Mouse (Mus musculus) heart, postnatal 14 days (tissue): ENCODE results near the gene Tmem218. TPM values are rescaled to one million over a fixed set of nuclear protein-coding genes. Genes with fewer than 3 reads are reported as not detected.

Experiments
- DNase-seq, 2 experiments: peaks; one replicate each; pipeline ENCODE4 v3.0.0; 2021 to 2022
- intact Hi-C: fragments of 180-260 bp; cut with DNase I; formaldehyde crosslinking; loops from one replicate; pipeline ENCODE4 v1.15.1; 2025
- long read RNA-seq, 2 experiments: library from polyadenylated mRNA; stranded (forward); transcript quantifications; one replicate each; pipeline ENCODE4 v2.0.0; 2021
- total RNA-seq, 2 experiments: library from RNA; stranded (reverse); gene quantifications; 2 replicates each; pipeline ENCODE4 v1.2.3; 2021

Tmem218 gene
- 1 to 10 TPM; 6.4 to 6.5 TPM for total RNA-seq
- long read RNA-seq, experiment 1, transcript Tmem218-201 (4 exons, 2,619 nt), result major isoform, 15 of 21 reads
- long read RNA-seq, experiment 1, partial matches to known transcripts, result 0 of 21 reads
- long read RNA-seq, experiment 1, other reads (novel, unspliced or antisense), result 6 of 21 reads
- long read RNA-seq, experiment 2, transcript Tmem218-201 (4 exons, 2,619 nt), result major isoform, 13 of 20 reads
- long read RNA-seq, experiment 2, partial matches to known transcripts, result 4 of 20 reads
- long read RNA-seq, experiment 2, other reads (novel, unspliced or antisense), result 3 of 20 reads

DNA sequence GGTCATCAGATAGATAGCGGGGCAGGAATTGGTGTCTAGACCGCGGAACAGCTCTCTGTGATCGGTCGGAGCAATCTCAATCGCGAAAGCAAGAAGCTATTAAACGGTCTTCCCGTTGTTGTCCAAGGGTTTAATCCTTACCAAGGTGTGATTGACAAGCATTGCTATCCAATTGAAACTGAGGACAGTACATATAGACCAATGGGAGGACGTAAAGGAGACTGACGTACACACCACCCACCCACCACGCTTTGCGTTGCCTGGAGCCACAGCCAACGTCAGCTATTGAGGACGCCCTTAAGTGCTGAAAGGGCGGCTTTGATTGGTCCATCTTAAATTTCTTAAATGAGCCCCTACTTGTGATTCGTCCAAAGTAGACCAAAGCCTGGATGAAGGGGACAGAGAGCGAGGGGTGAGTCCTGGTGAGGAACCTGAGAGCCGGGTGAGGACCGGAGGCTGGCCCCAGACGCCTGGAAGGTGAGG lies at the start of gene Tmem218:
Gene Tmem218 (plus strand): TSS at position 295 of the 483 bp plus-strand sequence.
- DNase-seq, result peak; percentile 86 to 92
- intact Hi-C loops, result no loop called here

DNA sequence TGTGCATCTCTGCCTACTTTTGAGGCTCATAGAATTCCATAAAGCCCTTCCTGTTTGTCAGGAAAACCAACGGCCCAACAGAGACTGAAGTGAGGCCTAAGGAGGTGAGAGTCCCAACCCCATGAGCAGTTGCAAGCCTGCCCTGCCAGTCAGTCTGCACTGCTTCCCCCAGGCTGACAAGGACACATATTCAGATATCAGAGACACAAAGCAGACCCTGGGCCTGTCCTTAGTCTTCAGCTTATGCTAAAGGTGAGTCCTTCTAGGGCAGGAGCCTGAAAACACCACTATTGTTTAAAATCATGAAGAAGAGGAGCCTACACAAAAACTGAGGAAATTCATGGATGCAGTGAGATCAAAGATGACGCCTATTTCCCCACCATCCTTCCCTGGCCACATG lies 47.3 kb upstream of the Tmem218 start:
- no peak for DNase-seq
- intact Hi-C loops, result no loop called here

DNA sequence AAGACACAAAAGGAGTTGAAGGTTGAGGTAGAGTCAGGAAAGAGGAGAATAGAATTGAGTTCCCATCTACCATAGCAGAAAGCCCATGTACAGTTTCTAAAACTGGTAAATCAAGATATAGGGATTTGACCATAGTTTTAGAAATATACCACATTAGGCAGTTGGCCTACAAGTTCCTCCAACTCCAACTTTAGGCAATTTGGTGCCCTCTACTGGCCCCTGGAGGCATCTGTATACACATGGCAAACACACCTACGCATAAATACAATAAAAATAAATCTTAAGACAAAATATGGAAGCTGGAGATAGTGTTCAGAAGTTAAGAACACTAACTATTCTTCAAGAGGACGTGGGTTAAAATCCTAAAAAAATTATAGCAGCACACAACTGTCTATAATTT lies 41.1 kb upstream of the Tmem218 start:
- intact Hi-C loops, result no loop called here
- no peak for DNase-seq

- intact Hi-C loops, result no loop called here
- no peak for DNase-seq
Observed at GRCm38 (mm10) chr9:37173376-37173775, 34.6 kb upstream of the Tmem218 start.

- DNase-seq, result peak in 1 of 2 experiments; percentile 19
- intact Hi-C loops, result loop anchor here (5.0 kb wide), 1 partner anchor 151 kb away; no protein-coding TSS in a partner anchor
Observed at GRCm38 (mm10) chr9:37176002-37176401, 32.0 kb upstream of the Tmem218 start.

GRCm38 (mm10) chr9:37177107-37177506 lies 30.9 kb upstream of the Tmem218 start:
- peak; percentile 52 to 68 for DNase-seq
- intact Hi-C loops, result loop anchor here (1.0 to 5.0 kb wide), 2 partner anchors 53 to 150 kb away; no protein-coding TSS in a partner anchor

- intact Hi-C loops, result loop anchor here (1.0 to 5.0 kb wide), 2 partner anchors 53 to 150 kb away; no protein-coding TSS in a partner anchor
- no peak for DNase-seq
Observed at GRCm38 (mm10) chr9:37177551-37177950, 30.5 kb upstream of the Tmem218 start.

GRCm38 (mm10) chr9:37178911-37179310 lies 29.1 kb upstream of the Tmem218 start:
- no peak for DNase-seq
- intact Hi-C loops, result loop anchor here (5.0 kb wide), 1 partner anchor 148 kb away; no protein-coding TSS in a partner anchor

DNA sequence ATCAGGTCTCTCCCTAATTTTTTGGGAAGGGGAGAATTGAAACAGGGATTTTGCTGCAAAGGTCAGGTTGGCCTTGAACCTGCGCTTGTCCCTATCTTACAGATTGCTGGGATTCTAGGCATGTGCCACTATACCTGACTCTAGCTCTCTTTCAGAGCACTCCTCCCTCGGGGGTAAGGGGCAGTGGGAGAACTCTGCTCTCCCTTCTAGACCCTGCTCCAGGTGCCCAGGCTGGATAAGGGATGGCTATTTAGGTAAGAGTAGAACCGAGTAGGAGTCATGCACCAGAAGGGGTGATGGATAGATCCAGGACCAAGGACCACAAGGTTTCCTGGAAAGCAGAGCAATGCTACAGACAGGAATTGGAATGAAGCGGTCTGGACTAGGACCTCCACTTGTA lies 28.4 kb upstream of the Tmem218 start:
- no peak for DNase-seq
- intact Hi-C loops, result loop anchor here (5.0 kb wide), 1 partner anchor 148 kb away; no protein-coding TSS in a partner anchor

GRCm38 (mm10) chr9:37181596-37181995 lies 26.4 kb upstream of the Tmem218 start:
- DNase-seq, result no peak
- intact Hi-C loops, result no loop called here

GRCm38 (mm10) chr9:37183176-37183575 lies 24.8 kb upstream of the Tmem218 start:
- intact Hi-C loops, result no loop called here
- no peak for DNase-seq

DNA sequence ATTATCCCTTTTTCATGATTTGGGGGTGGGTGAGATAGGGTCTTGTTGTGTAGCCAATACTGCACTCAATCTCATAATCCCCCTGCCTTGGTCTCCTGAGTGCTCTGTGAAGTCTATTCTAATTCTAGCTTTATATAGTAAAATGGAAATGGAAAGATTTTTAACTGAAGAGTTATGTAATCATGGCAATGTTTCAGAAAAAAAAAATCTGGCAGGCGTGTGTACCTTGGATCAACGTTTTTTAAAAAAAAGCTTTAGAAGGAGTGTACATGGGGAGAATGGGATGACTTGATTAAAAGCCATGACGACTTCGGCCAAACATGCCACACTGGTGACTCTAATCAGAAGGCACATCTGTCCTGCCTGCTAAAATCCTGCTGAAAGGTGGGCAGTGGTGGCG lies 20.6 kb upstream of the Tmem218 start:
- DNase-seq, result no peak
- intact Hi-C loops, result no loop called here

DNA sequence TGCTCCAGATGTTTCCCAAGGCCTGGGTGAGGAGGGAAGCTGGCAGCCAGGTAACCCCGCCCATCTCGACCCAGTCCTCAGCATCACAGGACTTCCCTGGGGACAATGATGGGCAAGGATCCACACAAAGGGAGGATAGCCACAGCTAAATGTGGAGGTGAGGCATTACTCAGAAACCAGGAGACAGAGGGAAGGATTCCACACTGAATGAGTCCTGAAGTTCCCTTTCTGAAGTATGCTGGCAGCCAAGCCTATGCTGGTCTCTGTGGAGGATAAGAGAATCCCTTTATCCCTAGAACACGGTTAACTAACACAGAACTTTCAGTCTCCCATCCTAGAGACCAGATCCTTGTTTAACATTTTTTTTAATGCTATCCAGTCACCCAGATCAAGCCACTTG lies 20.0 kb upstream of the Tmem218 start:
- intact Hi-C loops, result no loop called here

GRCm38 (mm10) chr9:37197067-37197466 lies 11.0 kb upstream of the Tmem218 start:
- intact Hi-C loops, result no loop called here
- DNase-seq, result no peak

More for the DNA sequence above, 20.0 kb upstream of the Tmem218 start:
- no peak for DNase-seq

GRCm38 (mm10) chr9:37200414-37200813 lies 7.6 kb upstream of the Tmem218 start:
- no peak for DNase-seq
- intact Hi-C loops, result no loop called here

- no peak for DNase-seq
- intact Hi-C loops, result no loop called here
Observed at GRCm38 (mm10) chr9:37203884-37204283, 4.1 kb upstream of the Tmem218 start.

DNA sequence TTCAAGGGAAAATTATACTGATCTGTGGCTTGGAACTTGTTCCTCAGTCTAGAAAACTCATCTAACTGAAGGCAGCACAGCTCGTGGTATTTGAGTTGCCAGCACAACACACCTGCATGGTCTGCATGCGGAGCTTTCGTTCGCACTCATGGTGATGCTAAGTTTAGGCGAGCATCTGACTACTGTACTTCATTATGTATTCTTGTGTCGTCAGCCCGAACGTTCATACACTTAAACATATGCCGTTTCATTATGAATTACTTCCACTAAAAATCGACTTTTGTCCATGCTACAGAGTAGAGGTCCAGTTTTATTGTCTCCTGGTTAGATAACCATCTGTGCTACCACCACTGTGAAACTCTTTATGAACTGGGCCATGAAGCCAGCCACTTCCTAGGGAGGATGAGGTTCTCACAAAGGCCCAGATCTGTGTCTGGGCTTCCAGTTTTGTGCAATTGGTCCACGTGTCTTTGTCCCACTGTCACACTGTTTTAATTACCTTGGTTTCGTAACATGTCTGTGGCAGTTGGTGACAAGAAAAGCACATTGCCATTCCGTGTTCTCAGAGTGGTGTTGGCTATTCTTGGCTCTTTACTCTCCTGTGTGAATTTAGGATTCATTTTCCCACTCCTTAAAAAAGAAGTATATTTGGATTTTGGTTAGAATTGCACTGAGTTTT lies 5.2 kb downstream of the Tmem218 start:
- intact Hi-C loops, result no loop called here
- DNase-seq, result no peak

- DNase-seq, result no peak
- intact Hi-C loops, result no loop called here
Observed at GRCm38 (mm10) chr9:37214327-37215060, 6.5 kb downstream of the Tmem218 start.

- intact Hi-C loops, result no loop called here
- DNase-seq, result no peak
Observed at GRCm38 (mm10) chr9:37220755-37221154, 12.7 kb downstream of the Tmem218 start.

DNA sequence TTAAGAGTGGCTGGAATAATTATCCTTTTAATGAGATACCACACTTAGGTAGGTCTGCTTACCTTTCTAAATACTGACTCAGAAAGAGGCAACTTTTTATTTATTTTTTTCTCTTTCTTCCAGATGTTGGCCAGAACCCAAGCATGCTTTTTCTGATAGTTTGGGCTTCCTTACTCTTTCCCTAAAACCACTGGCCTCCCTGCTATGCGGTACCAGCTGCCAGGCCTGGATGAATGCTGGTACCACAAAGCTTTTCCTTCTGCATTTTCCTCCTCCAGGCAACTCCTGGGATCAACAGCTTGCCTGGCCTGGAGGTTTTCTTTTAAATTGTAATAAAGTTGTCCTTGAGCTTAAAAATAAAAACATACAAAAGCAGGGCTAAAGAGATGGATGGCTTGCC lies 17.6 kb downstream of the Tmem218 start:
- DNase-seq, result no peak
- intact Hi-C loops, result no loop called here

GRCm38 (mm10) chr9:37229880-37230325 lies 21.9 kb downstream of the Tmem218 start:
- intact Hi-C loops, result loop anchor here (1.0 to 2.0 kb wide), 4 partner anchors 53 to 335 kb away; no protein-coding TSS in a partner anchor
- peak; percentile 57 to 74 for DNase-seq
